Comparison of ENCODE assay signal across 8 mouse cellular contexts in genomic region chr11:120120642-120121420, GRCm38 (mm10). TPM values are rescaled to one million over a fixed set of nuclear protein-coding genes. Genes with fewer than 3 reads are reported as not detected.
DNase-seq lines count a peak whose midpoint lies in the region; ATAC-seq and TF ChIP-seq lines count a peak whose summit lies in the region.

No protein-coding gene starts in this region.

- H3K27ac ChIP-seq in MEL (ENCODE audit: control insufficient read depth, low read depth, low read length) = no peak overlapping the region
- no peak overlapping the region for H3K27ac ChIP-seq in lung, embryonic 14.5 days (ENCODE audit: low read depth)

- no peaks in the 10 kb centered on the region for H3K27me3 ChIP-seq in MEL (ENCODE audit: control insufficient read depth in 1 of 2, insufficient read depth in 2 of 2, low read length in 2 of 2)
- H3K27me3 ChIP-seq in lung, embryonic 14.5 days (ENCODE audit: insufficient read depth, low read length) = no peaks in the 10 kb centered on the region

- peak; percentile 19 for TF ChIP-seq RAD21 in MEL (IDR thresholded peaks at IDR 0.05; ENCODE audit: low read depth, low read length)

- no peaks in the 10 kb centered on the region for H3K9me3 ChIP-seq in MEL (replicated peaks; ENCODE audit: insufficient read depth, low read length)
- H3K9me3 ChIP-seq in lung, embryonic 14.5 days (ENCODE audit: low read depth, low read length) = no peaks in the 10 kb centered on the region

- no peak overlapping the region for H3K9ac ChIP-seq in MEL (ENCODE audit: control insufficient read depth, low read depth, low read length, poor library complexity, severe bottlenecking)
- no peak overlapping the region for H3K9ac ChIP-seq in lung, embryonic 14.5 days

- TF ChIP-seq EP300 in MEL (IDR thresholded peaks at IDR 0.05; ENCODE audit: low read depth in 1 of 2, low read length in 2 of 2) = no peak

- TF ChIP-seq CTCF in MEL (IDR thresholded peaks at IDR 0.05 in 2 of 3, conservative IDR thresholded peaks at IDR 0.05 in 1 of 3; ENCODE audit: control insufficient read depth in 1 of 3, insufficient read depth in 1 of 3, low read depth in 2 of 3, low read length in 3 of 3, poor library complexity in 1 of 3, severe bottlenecking in 1 of 3) = peak; percentile 60 to 85 (median 67)
- peak; percentile 77 for TF ChIP-seq CTCF in lung, embryonic 14.5 days (IDR thresholded peaks at IDR 0.05; ENCODE audit: low read depth)

- no peaks in the 10 kb centered on the region for H3K4me1 ChIP-seq in MEL (ENCODE audit: control insufficient read depth in 1 of 2, insufficient read depth in 2 of 2, low read length in 2 of 2)
- H3K4me1 ChIP-seq in lung, embryonic 14.5 days (ENCODE audit: insufficient read depth) = no peaks in the 10 kb centered on the region

- 76% methylated on average over 17 of the region's 17 CpGs for WGBS in lung, embryonic 14.5 days

- H3K4me2 ChIP-seq in lung, embryonic 14.5 days = no peak overlapping the region

- no peak overlapping the region for H3K4me3 ChIP-seq in MEL (ENCODE audit: control insufficient read depth in 1 of 2, insufficient read depth in 1 of 2, low read depth in 2 of 2, low read length in 2 of 2)
- no peak overlapping the region for H3K4me3 ChIP-seq in lung, embryonic 14.5 days (ENCODE audit: low read depth, low read length)

- peaks cover 0 to 12% of the 10 kb centered on the region in 2 experiments; a peak in 2 of 4 replicates for H3K36me3 ChIP-seq in MEL (ENCODE audit: control insufficient read depth in 1 of 2, insufficient read depth in 2 of 2, low read length in 2 of 2)
- peaks cover 45% of the 10 kb centered on the region for H3K36me3 ChIP-seq in lung, embryonic 14.5 days (ENCODE audit: insufficient read depth)

- ATAC-seq in CD4-positive, CD25-positive, alpha-beta regulatory T cell, adult 4 months = no peak
- no peak for ATAC-seq in lung, embryonic 14.5 days (ENCODE audit: insufficient read depth)

- DNase-seq in CD4-positive, CD25-positive, alpha-beta regulatory T cell, adult 2 months (ENCODE audit: low read depth, low spot score) = peak; percentile 50
- peak; percentile 66 for DNase-seq in MEL (ENCODE audit: low read depth, low spot score)
- peak; percentile 88 for DNase-seq in cerebellum, adult 9-10 months
- peak; percentile 71 for DNase-seq in gastrocnemius, postnatal 10 days
- DNase-seq in kidney, postnatal 36 days = peak; percentile 73 to 88
- DNase-seq in lung, embryonic 14.5 days = peak; percentile 80
- DNase-seq in right cerebral cortex, adult 2 months (ENCODE audit: low spot score in 2 of 2) = peak; percentile 81

- no peak for TF ChIP-seq POLR2A in MEL (IDR thresholded peaks at IDR 0.05; ENCODE audit: control insufficient read depth in 1 of 2, insufficient read depth in 1 of 2, low read depth in 1 of 2, low read length in 2 of 2, poor library complexity in 1 of 2)

- H3K79me2 ChIP-seq in MEL (ENCODE audit: control insufficient read depth, insufficient read depth, low read length, poor library complexity) = no peaks in the 10 kb centered on the region

TF ChIP-seq in MEL, 35 proteins besides CTCF, POLR2A, EP300 and RAD21:
- TF ChIP-seq USF2 (IDR thresholded peaks at IDR 0.05; ENCODE audit: borderline replicate concordance in 1 of 2, insufficient read depth in 1 of 2, low read depth in 1 of 2, low read length in 2 of 2) = no peak
- TF ChIP-seq SMC3 (IDR thresholded peaks at IDR 0.05; ENCODE audit: low read depth, low read length) = peak; percentile 31

RNA-seq across cellular contexts. Expression of gene Ndufaf8, which starts 22.1 kb away (rescaled TPM):
- polyA plus RNA-seq in CD4-positive, CD25-positive, alpha-beta regulatory T cell, adult 4 months (2017; shearing (Covaris generic)) = 10 to 100 TPM; 77.9 to 85.0 TPM
- total RNA-seq in MEL (2012; rRNA removed) = 99.2 and 120 TPM in 2 replicates
- 10 to 100 TPM in 1 of 2 experiments, not detected in 1; 77.6 TPM for polyA plus RNA-seq in MEL (2012; ENCODE audit: insufficient read depth in 1 of 2, insufficient read length in 2 of 2, low read depth in 1 of 2, low replicate concordance in 2 of 2, missing spikeins in 1 of 2)
- 10 to 100 TPM; 40.9 to 44.2 TPM for total RNA-seq in gastrocnemius, postnatal 10 days (2021)
- polyA plus RNA-seq in lung, embryonic 14.5 days (2014; fragmentation: Nextera tagmentation; extraction: Ambion mirVana) = 76.7 and 88.6 TPM in 2 replicates

RNA-seq across cellular contexts. Expression of gene Tepsin, which starts 22.3 kb away (rescaled TPM):
- 10 to 100 TPM in 1 of 2 experiments, 1 to 10 TPM in 1; 9.2 to 12.1 TPM for polyA plus RNA-seq in CD4-positive, CD25-positive, alpha-beta regulatory T cell, adult 4 months (2017; shearing (Covaris generic))
- 12.6 and 16.6 TPM in 2 replicates for total RNA-seq in MEL (2012; rRNA removed)
- 10 to 100 TPM in 1 of 2 experiments, not detected in 1; 14.3 TPM for polyA plus RNA-seq in MEL (2012; ENCODE audit: insufficient read depth in 1 of 2, insufficient read length in 2 of 2, low read depth in 1 of 2, low replicate concordance in 2 of 2, missing spikeins in 1 of 2)
- 1 to 10 TPM; 5.2 to 6.3 TPM for total RNA-seq in gastrocnemius, postnatal 10 days (2021)
- polyA plus RNA-seq in lung, embryonic 14.5 days (2014; fragmentation: Nextera tagmentation; extraction: Ambion mirVana) = 13.4 and 17.1 TPM in 2 replicates

RNA-seq across cellular contexts. Expression of gene Slc38a10, which starts 30.3 kb away (rescaled TPM):
- polyA plus RNA-seq in CD4-positive, CD25-positive, alpha-beta regulatory T cell, adult 4 months (2017; shearing (Covaris generic)) = 10 to 100 TPM; 34.8 to 49.2 TPM
- total RNA-seq in MEL (2012; rRNA removed) = 71.3 and 78.2 TPM in 2 replicates
- 10 to 100 TPM in 1 of 2 experiments, not detected in 1; 80.7 TPM for polyA plus RNA-seq in MEL (2012; ENCODE audit: insufficient read depth in 1 of 2, insufficient read length in 2 of 2, low read depth in 1 of 2, low replicate concordance in 2 of 2, missing spikeins in 1 of 2)
- total RNA-seq in gastrocnemius, postnatal 10 days (2021) = 10 to 100 TPM; 66.0 to 82.7 TPM
- polyA plus RNA-seq in lung, embryonic 14.5 days (2014; fragmentation: Nextera tagmentation; extraction: Ambion mirVana) = 77.2 and 83.9 TPM in 2 replicates

RNA-seq across cellular contexts. Expression of gene Cep131, which starts 34.2 kb away (rescaled TPM):
- polyA plus RNA-seq in CD4-positive, CD25-positive, alpha-beta regulatory T cell, adult 4 months (2017; shearing (Covaris generic)) = under 1 TPM in 1 of 2 experiments, not detected in 1; 0.47 TPM
- 17.6 and 21.6 TPM in 2 replicates for total RNA-seq in MEL (2012; rRNA removed)
- 10 to 100 TPM in 1 of 2 experiments, not detected in 1; 26.6 TPM for polyA plus RNA-seq in MEL (2012; ENCODE audit: insufficient read depth in 1 of 2, insufficient read length in 2 of 2, low read depth in 1 of 2, low replicate concordance in 2 of 2, missing spikeins in 1 of 2)
- 10 to 100 TPM in 1 of 2 experiments, 1 to 10 TPM in 1; 9.9 to 11.4 TPM for total RNA-seq in gastrocnemius, postnatal 10 days (2021)
- 22.1 and 27.3 TPM in 2 replicates for polyA plus RNA-seq in lung, embryonic 14.5 days (2014; fragmentation: Nextera tagmentation; extraction: Ambion mirVana)
